Mouse (Mus musculus): ENCODE measurements around the gene BC030867. TPM values are rescaled to one million over a fixed set of nuclear protein-coding genes. Genes with fewer than 3 reads are reported as not detected.

BC030867 gene
- polyA plus RNA-seq, 1 experiment: 0.65 TPM

- no peak overlapping the region for H3K4me3 ChIP-seq (replicated peaks; ENCODE audit: extremely low read depth, low read depth, low read length)
- WGBS: 54% methylated on average over 14 of the region's 14 CpGs
- peaks cover 2% of the 10 kb centered on the region; the same call in 1 of the 2 replicates for H3K4me1 ChIP-seq (ENCODE audit: control insufficient read depth, insufficient read depth, low read length)
- TF ChIP-seq POLR2A (IDR thresholded peaks at IDR 0.05; ENCODE audit: borderline replicate concordance, extremely low read depth, low read depth, low read length) (no peak), CTCF (IDR thresholded peaks at IDR 0.05; ENCODE audit: insufficient read depth, low read length) (no peak)
- no peak for DNase-seq
These were observed 3.0 kb upstream of the BC030867 start for GRCm38 (mm10) chr11:102245581-102246272.

- Histone ChIP-seq H3K4me3 (replicated peaks; ENCODE audit: extremely low read depth, low read depth, low read length) (no peak overlapping the region), H3K4me1 (ENCODE audit: control insufficient read depth, insufficient read depth, low read length) (peaks cover 2% of the 10 kb centered on the region; the same call in 1 of the 2 replicates)
- no peak for TF ChIP-seq CTCF (IDR thresholded peaks at IDR 0.05; ENCODE audit: insufficient read depth, low read length)
- no peak for TF ChIP-seq POLR2A (IDR thresholded peaks at IDR 0.05; ENCODE audit: borderline replicate concordance, extremely low read depth, low read depth, low read length)
- no peak for DNase-seq
- WGBS: 57% methylated on average over 6 of the region's 6 CpGs
These were observed 2.4 kb upstream of the BC030867 start for GRCm38 (mm10) chr11:102246273-102246635.

GRCm38 (mm10) chr11:102246871-102247270, 1.8 kb upstream of the BC030867 start:
- no peak for DNase-seq
- 90% methylated on average over 4 of the region's 4 CpGs for WGBS
- TF ChIP-seq POLR2A (IDR thresholded peaks at IDR 0.05; ENCODE audit: borderline replicate concordance, extremely low read depth, low read depth, low read length) (no peak), CTCF (IDR thresholded peaks at IDR 0.05; ENCODE audit: insufficient read depth, low read length) (no peak)
- H3K4me1 ChIP-seq (ENCODE audit: control insufficient read depth, insufficient read depth, low read length): peaks cover 2% of the 10 kb centered on the region; the same call in 1 of the 2 replicates
- H3K4me3 ChIP-seq (replicated peaks; ENCODE audit: extremely low read depth, low read depth, low read length): no peak overlapping the region

- WGBS: 14% methylated on average over 9 of the region's 9 CpGs
- no peak for TF ChIP-seq CTCF (IDR thresholded peaks at IDR 0.05; ENCODE audit: insufficient read depth, low read length)
- no peak for TF ChIP-seq POLR2A (IDR thresholded peaks at IDR 0.05; ENCODE audit: borderline replicate concordance, extremely low read depth, low read depth, low read length)
- H3K4me3 ChIP-seq (replicated peaks; ENCODE audit: extremely low read depth, low read depth, low read length): no peak overlapping the region
- peaks cover 2% of the 10 kb centered on the region; the same call in 1 of the 2 replicates for H3K4me1 ChIP-seq (ENCODE audit: control insufficient read depth, insufficient read depth, low read length)
- DNase-seq: no peak
These were observed 839 bp downstream of the BC030867 start for GRCm38 (mm10) chr11:102249351-102250090.

- H3K4me1 ChIP-seq (ENCODE audit: control insufficient read depth, insufficient read depth, low read length): no peaks in the 10 kb centered on the region
- WGBS: 47% methylated on average over 9 of the region's 9 CpGs
- H3K4me3 ChIP-seq (replicated peaks; ENCODE audit: extremely low read depth, low read depth, low read length): no peak overlapping the region
- TF ChIP-seq CTCF (IDR thresholded peaks at IDR 0.05; ENCODE audit: insufficient read depth, low read length): peak; percentile 19; the same call in 1 of the 2 replicates
- no peak for TF ChIP-seq POLR2A (IDR thresholded peaks at IDR 0.05; ENCODE audit: borderline replicate concordance, extremely low read depth, low read depth, low read length)
- DNase-seq: no peak
These were observed 8.8 kb downstream of the BC030867 start for GRCm38 (mm10) chr11:102257514-102257913.

GRCm38 (mm10) chr11:102258095-102258494, 9.4 kb downstream of the BC030867 start:
- no peak for DNase-seq

GRCm38 (mm10) chr11:102258521-102258920, 9.8 kb downstream of the BC030867 start:
- DNase-seq: no peak
- Histone ChIP-seq H3K4me3 (replicated peaks; ENCODE audit: extremely low read depth, low read depth, low read length) (no peak overlapping the region), H3K4me1 (ENCODE audit: control insufficient read depth, insufficient read depth, low read length) (no peaks in the 10 kb centered on the region)
- TF ChIP-seq CTCF (IDR thresholded peaks at IDR 0.05; ENCODE audit: insufficient read depth, low read length): 0 out of 2 replicates have a peak, but pooled peaks have one; percentile 29
- no peak for TF ChIP-seq POLR2A (IDR thresholded peaks at IDR 0.05; ENCODE audit: borderline replicate concordance, extremely low read depth, low read depth, low read length)
- 87% methylated on average over 3 of the region's 3 CpGs for WGBS

More at GRCm38 (mm10) chr11:102258095-102258494, 9.4 kb downstream of the BC030867 start:
- 76% methylated on average over 6 of the region's 6 CpGs for WGBS
- TF ChIP-seq CTCF (IDR thresholded peaks at IDR 0.05; ENCODE audit: insufficient read depth, low read length): no peak
- H3K4me1 ChIP-seq (ENCODE audit: control insufficient read depth, insufficient read depth, low read length): no peaks in the 10 kb centered on the region
- H3K4me3 ChIP-seq (replicated peaks; ENCODE audit: extremely low read depth, low read depth, low read length): no peak overlapping the region

- WGBS: 87% methylated on average over 7 of the region's 7 CpGs
- TF ChIP-seq CTCF (IDR thresholded peaks at IDR 0.05; ENCODE audit: insufficient read depth, low read length) (no peak), POLR2A (IDR thresholded peaks at IDR 0.05; ENCODE audit: borderline replicate concordance, extremely low read depth, low read depth, low read length) (no peak)
- Histone ChIP-seq H3K4me1 (ENCODE audit: control insufficient read depth, insufficient read depth, low read length) (no peaks in the 10 kb centered on the region), H3K4me3 (replicated peaks; ENCODE audit: extremely low read depth, low read depth, low read length) (no peak overlapping the region)
- DNase-seq: no peak
These were observed 14.5 kb downstream of the BC030867 start for GRCm38 (mm10) chr11:102263211-102263610.

- TF ChIP-seq POLR2A (IDR thresholded peaks at IDR 0.05; ENCODE audit: borderline replicate concordance, extremely low read depth, low read depth, low read length): no peak
- no peak for TF ChIP-seq CTCF (IDR thresholded peaks at IDR 0.05; ENCODE audit: insufficient read depth, low read length)
- WGBS: 82% methylated on average over 14 of the region's 14 CpGs
These were observed 17.1 kb downstream of the BC030867 start for GRCm38 (mm10) chr11:102265816-102266215.

More at GRCm38 (mm10) chr11:102265816-102266215, 17.1 kb downstream of the BC030867 start:
- H3K4me3 ChIP-seq (replicated peaks; ENCODE audit: extremely low read depth, low read depth, low read length): no peak overlapping the region
- no peaks in the 10 kb centered on the region for H3K4me1 ChIP-seq (ENCODE audit: control insufficient read depth, insufficient read depth, low read length)
- DNase-seq: no peak

Measured in lung, adult 2 months (tissue).